Mouse (Mus musculus): ENCODE data around the gene Acvrl1. TPM values are rescaled to one million over a fixed set of nuclear protein-coding genes. Genes with fewer than 3 reads are reported as not detected.
"Not testable (repeated sequence)": the region's sequence is repeated elsewhere in the genome, so short reads cannot be mapped to it uniquely, and the experiment has no call there.

The Acvrl1 gene
- total RNA-seq, 2 experiments from 2014 or later: 13.8 to 15.1 TPM

- intact Hi-C loops (cut with DNase I); DNase-seq (ENCODE audit: extremely low spot score in 1 of 2, low spot score in 2 of 2); H3K4me3 ChIP-seq; H3K27ac ChIP-seq: not testable (repeated sequence)
- peak; percentile 28 for TF ChIP-seq CTCF (IDR thresholded peaks at IDR 0.05)
Observed at GRCm38 (mm10) chr15:101113778-101114177, 14.5 kb upstream of the Acvrl1 start.

- DNase-seq (ENCODE audit: extremely low spot score in 1 of 2, low spot score in 2 of 2): no peak
- intact Hi-C loops (cut with DNase I): loop anchor here (5.0 kb wide), 1 partner anchor 82 kb away; no protein-coding TSS in a partner anchor
Observed at GRCm38 (mm10) chr15:101115511-101116110, 12.7 kb upstream of the Acvrl1 start, which contains the start of gene Ankrd33. Ankrd33 (plus strand) TSS chr15:101115755.

GRCm38 (mm10) chr15:101118399-101119125, 9.8 kb upstream of the Acvrl1 start:
- no peak for DNase-seq (ENCODE audit: extremely low spot score in 1 of 2, low spot score in 2 of 2)
- peak; percentile 62 for TF ChIP-seq CTCF (IDR thresholded peaks at IDR 0.05)
- intact Hi-C loops (cut with DNase I): loop anchor here (5.0 kb wide), 1 partner anchor 79 kb away; no protein-coding TSS in a partner anchor
- Histone ChIP-seq H3K4me3 (no peak overlapping the region), H3K27ac (no peak overlapping the region)

More at GRCm38 (mm10) chr15:101115511-101116110, 12.7 kb upstream of the Acvrl1 start, which contains the start of gene Ankrd33:
- no peak within 1 kb of the TSS for H3K27ac ChIP-seq
- H3K4me3 ChIP-seq: no peak within 1 kb of the TSS
- TF ChIP-seq CTCF (IDR thresholded peaks at IDR 0.05): no peak

GRCm38 (mm10) chr15:101121411-101122289, 6.7 kb upstream of the Acvrl1 start:
- no peak for DNase-seq (ENCODE audit: extremely low spot score in 1 of 2, low spot score in 2 of 2)
- no peak for TF ChIP-seq CTCF (IDR thresholded peaks at IDR 0.05)
- intact Hi-C loops (cut with DNase I): no loop called here
- no peak overlapping the region for H3K4me3 ChIP-seq
- no peak overlapping the region for H3K27ac ChIP-seq

GRCm38 (mm10) chr15:101122290-101122589, 6.1 kb upstream of the Acvrl1 start:
- peak; percentile 17 for TF ChIP-seq CTCF (IDR thresholded peaks at IDR 0.05)
- DNase-seq (ENCODE audit: extremely low spot score in 1 of 2, low spot score in 2 of 2): no peak
- intact Hi-C loops (cut with DNase I): no loop called here
- H3K27ac ChIP-seq: no peak overlapping the region
- no peak overlapping the region for H3K4me3 ChIP-seq

GRCm38 (mm10) chr15:101123202-101123601, 5.1 kb upstream of the Acvrl1 start:
- Histone ChIP-seq H3K4me3 (no peak overlapping the region), H3K27ac (peak overlapping the region; percentile 48; the same call in 1 of the 2 replicates)
- intact Hi-C loops (cut with DNase I): no loop called here
- DNase-seq (ENCODE audit: extremely low spot score in 1 of 2, low spot score in 2 of 2): no peak
- no peak for TF ChIP-seq CTCF (IDR thresholded peaks at IDR 0.05)

GRCm38 (mm10) chr15:101125561-101125960, 2.8 kb upstream of the Acvrl1 start:
- Histone ChIP-seq H3K27ac (no peak overlapping the region), H3K4me3 (no peak overlapping the region)
- no peak for TF ChIP-seq CTCF (IDR thresholded peaks at IDR 0.05)
- no peak for DNase-seq (ENCODE audit: extremely low spot score in 1 of 2, low spot score in 2 of 2)
- intact Hi-C loops (cut with DNase I): no loop called here

GRCm38 (mm10) chr15:101126876-101127544, 1.3 kb upstream of the Acvrl1 start:
- TF ChIP-seq CTCF (IDR thresholded peaks at IDR 0.05): no peak
- no peak for DNase-seq (ENCODE audit: extremely low spot score in 1 of 2, low spot score in 2 of 2)
- Histone ChIP-seq H3K4me3 (no peak overlapping the region), H3K27ac (no peak overlapping the region)
- intact Hi-C loops (cut with DNase I): no loop called here

- Histone ChIP-seq H3K4me3 (peak overlapping the region; percentile 45), H3K27ac (peak overlapping the region; percentile 70)
- no peak for TF ChIP-seq CTCF (IDR thresholded peaks at IDR 0.05)
- intact Hi-C loops (cut with DNase I): no loop called here
- DNase-seq (ENCODE audit: extremely low spot score in 1 of 2, low spot score in 2 of 2): no peak
Observed at GRCm38 (mm10) chr15:101129412-101129811, 1.1 kb downstream of the Acvrl1 start.

GRCm38 (mm10) chr15:101131498-101131897, 3.2 kb downstream of the Acvrl1 start:
- no peak for DNase-seq (ENCODE audit: extremely low spot score in 1 of 2, low spot score in 2 of 2)
- Histone ChIP-seq H3K27ac (no peak overlapping the region; the same call in 1 of the 2 replicates), H3K4me3 (peak overlapping the region; percentile 15; the same call in 1 of the 2 replicates)
- TF ChIP-seq CTCF (IDR thresholded peaks at IDR 0.05): no peak
- intact Hi-C loops (cut with DNase I): no loop called here

GRCm38 (mm10) chr15:101132041-101132440, 3.7 kb downstream of the Acvrl1 start:
- intact Hi-C loops (cut with DNase I): no loop called here
- H3K27ac ChIP-seq: no peak overlapping the region
- H3K4me3 ChIP-seq: peak overlapping the region; percentile 15; the same call in 1 of the 2 replicates
- no peak for TF ChIP-seq CTCF (IDR thresholded peaks at IDR 0.05)
- no peak for DNase-seq (ENCODE audit: extremely low spot score in 1 of 2, low spot score in 2 of 2)

Measured in left cerebral cortex, adult 2 months (tissue).